Mouse (Mus musculus): ENCODE results near the gene Capn12. TPM values are rescaled to one million over a fixed set of nuclear protein-coding genes. Genes with fewer than 3 reads are reported as not detected.
A peak's percentile ranks its signal among the peaks of the same experiment; 100 is the strongest.

Gene Capn12
- 1.9 and 2.3 TPM in 2 replicates for polyA plus RNA-seq (2015; fragmentation: Nextera tagmentation; extraction: Ambion mirVana)

GRCm38 (mm10) chr7:28881199-28881598 is at the start of gene Capn12:
TSS of gene Capn12 (plus strand) at chr7:28881422.
- Histone ChIP-seq H3K4me3 (ENCODE audit: low read depth, low read length) (no peak within 1 kb of the TSS), H3K9ac (ENCODE audit: low read length) (no peak within 1 kb of the TSS), H3K36me3 (ENCODE audit: control insufficient read depth, insufficient read depth, low read length) (no peaks in the 10 kb centered on the region), H3K9me3 (ENCODE audit: control insufficient read depth, low read length) (no peaks in the 10 kb centered on the region), H3K4me1 (replicated peaks; ENCODE audit: control insufficient read depth, insufficient read depth) (no peaks in the 10 kb centered on the region), H3K4me2 (replicated peaks; ENCODE audit: low read depth) (no peak within 1 kb of the TSS), H3K27ac (replicated peaks) (peak within 1 kb of the TSS; percentile 35; the same call in 1 of the 2 replicates), H3K27me3 (ENCODE audit: control insufficient read depth, insufficient read depth, low read length) (no peaks in the 10 kb centered on the region)
- TF ChIP-seq EP300 (optimal IDR thresholded peaks at IDR 0.05) = no peak
- TF ChIP-seq CTCF (IDR thresholded peaks at IDR 0.05; ENCODE audit: low read depth) = no peak
- 0 out of 2 replicates have a peak, but pooled peaks have one; percentile 32 for ATAC-seq (ENCODE audit: low FRiP score, low TSS enrichment)
- DNase-seq (ENCODE audit: low spot score) = no peak
- WGBS = 41% methylated on average over 13 of the region's 13 CpGs

DNA sequence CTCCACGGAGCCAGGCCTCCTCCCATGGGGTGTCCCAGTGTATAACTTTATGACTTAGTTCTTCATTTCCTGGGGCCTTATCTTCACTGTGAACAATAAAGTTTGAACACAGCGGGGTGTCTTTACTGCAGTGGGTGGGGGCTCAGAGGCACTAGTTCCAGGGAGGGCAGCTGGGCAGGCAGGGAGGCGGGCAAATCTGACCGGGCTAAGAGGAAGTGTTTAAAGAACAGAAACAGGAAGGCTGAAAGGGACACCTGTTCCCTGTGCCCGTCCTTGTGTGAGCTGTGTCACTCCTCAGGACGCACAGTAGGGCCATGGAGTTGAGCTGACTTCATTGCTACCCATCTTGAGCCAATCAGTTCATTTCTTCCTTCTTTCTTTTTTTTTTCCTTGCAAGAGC is 49.1 kb upstream of the Capn12 start:
- H3K4me3 ChIP-seq (ENCODE audit: low read depth, low read length) = no peak overlapping the region
- TF ChIP-seq EP300 (optimal IDR thresholded peaks at IDR 0.05) (no peak), CTCF (IDR thresholded peaks at IDR 0.05; ENCODE audit: low read depth) (no peak)
- no peaks in the 10 kb centered on the region for H3K27me3 ChIP-seq (ENCODE audit: control insufficient read depth, insufficient read depth, low read length)
- H3K27ac ChIP-seq (replicated peaks) = peak overlapping the region; percentile 65
- DNase-seq (ENCODE audit: low spot score) (peak; percentile 71), ATAC-seq (ENCODE audit: low FRiP score, low TSS enrichment) (peak; percentile 41)
- H3K36me3 ChIP-seq (ENCODE audit: control insufficient read depth, insufficient read depth, low read length) = peaks cover 12% of the 10 kb centered on the region; the same call in 1 of the 2 replicates
- whole genome bisulfite sequencing = 44% methylated on average over 6 of the region's 6 CpGs
- no peak overlapping the region for H3K4me2 ChIP-seq (replicated peaks; ENCODE audit: low read depth)
- no peaks in the 10 kb centered on the region for H3K9me3 ChIP-seq (ENCODE audit: control insufficient read depth, low read length)
- H3K9ac ChIP-seq (ENCODE audit: low read length) = no peak overlapping the region
- H3K4me1 ChIP-seq (replicated peaks; ENCODE audit: control insufficient read depth, insufficient read depth) = no peaks in the 10 kb centered on the region

GRCm38 (mm10) chr7:28833723-28834347 is 47.4 kb upstream of the Capn12 start, which contains the start of gene Lgals4:
TSS of gene Lgals4 (plus strand) at chr7:28833854.
- TF ChIP-seq CTCF (IDR thresholded peaks at IDR 0.05; ENCODE audit: low read depth) (no peak), EP300 (optimal IDR thresholded peaks at IDR 0.05) (no peak)
- H3K9me3 ChIP-seq (ENCODE audit: control insufficient read depth, low read length) = no peaks in the 10 kb centered on the region
- peak within 1 kb of the TSS; percentile 84 for H3K27ac ChIP-seq (replicated peaks)
- H3K4me3 ChIP-seq (ENCODE audit: low read depth, low read length) = peak within 1 kb of the TSS; percentile 22
- H3K36me3 ChIP-seq (ENCODE audit: control insufficient read depth, insufficient read depth, low read length) = peaks cover 12% of the 10 kb centered on the region; the same call in 1 of the 2 replicates
- no peaks in the 10 kb centered on the region for H3K27me3 ChIP-seq (ENCODE audit: control insufficient read depth, insufficient read depth, low read length)
- ATAC-seq (ENCODE audit: low FRiP score, low TSS enrichment) = peak; percentile 84
- H3K4me2 ChIP-seq (replicated peaks; ENCODE audit: low read depth) = peak within 1 kb of the TSS; percentile 29
- DNase-seq (ENCODE audit: low spot score) = peak; percentile 82
- WGBS = 59% methylated on average over 6 of the region's 6 CpGs
- H3K4me1 ChIP-seq (replicated peaks; ENCODE audit: control insufficient read depth, insufficient read depth) = no peaks in the 10 kb centered on the region; the same call in 1 of the 2 replicates
- peak within 1 kb of the TSS; percentile 18; the same call in 1 of the 2 replicates for H3K9ac ChIP-seq (ENCODE audit: low read length)

DNA sequence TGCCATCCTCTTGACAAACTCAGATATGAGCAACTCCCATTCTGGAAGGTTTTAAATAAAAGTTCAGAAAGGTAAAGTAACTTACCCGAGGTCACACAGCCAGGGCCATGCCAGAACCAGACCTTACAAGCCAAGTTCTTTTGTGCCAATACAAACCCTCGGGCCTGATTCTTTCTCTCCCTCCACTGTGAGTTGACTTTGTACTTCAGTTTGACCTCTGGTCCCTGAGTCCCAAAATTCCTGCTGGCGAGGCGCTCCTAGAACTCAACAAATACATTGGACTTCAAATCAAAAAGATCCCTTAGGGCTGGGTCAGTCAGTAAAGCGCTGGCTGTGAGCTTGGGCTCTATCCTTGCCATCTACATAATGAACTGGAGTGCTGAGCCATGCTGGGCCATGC is 44.3 kb upstream of the Capn12 start:
- WGBS = 73% methylated on average over 5 of the region's 5 CpGs
- H3K27ac ChIP-seq (replicated peaks) = peak overlapping the region; percentile 40
- H3K9me3 ChIP-seq (ENCODE audit: control insufficient read depth, low read length) = no peaks in the 10 kb centered on the region
- no peaks in the 10 kb centered on the region for H3K27me3 ChIP-seq (ENCODE audit: control insufficient read depth, insufficient read depth, low read length)
- no peaks in the 10 kb centered on the region for H3K36me3 ChIP-seq (ENCODE audit: control insufficient read depth, insufficient read depth, low read length)
- H3K4me2 ChIP-seq (replicated peaks; ENCODE audit: low read depth) = no peak overlapping the region; the same call in 1 of the 2 replicates
- H3K4me1 ChIP-seq (replicated peaks; ENCODE audit: control insufficient read depth, insufficient read depth) = no peaks in the 10 kb centered on the region; the same call in 1 of the 2 replicates
- H3K9ac ChIP-seq (ENCODE audit: low read length) = no peak overlapping the region
- H3K4me3 ChIP-seq (ENCODE audit: low read depth, low read length) = no peak overlapping the region
- ATAC-seq (ENCODE audit: low FRiP score, low TSS enrichment) (no peak), DNase-seq (ENCODE audit: low spot score) (no peak)
- no peak for TF ChIP-seq EP300 (optimal IDR thresholded peaks at IDR 0.05)
- TF ChIP-seq CTCF (IDR thresholded peaks at IDR 0.05; ENCODE audit: low read depth) = no peak

- Histone ChIP-seq H3K4me3 (ENCODE audit: low read depth, low read length) (no peak overlapping the region), H3K9ac (ENCODE audit: low read length) (no peak overlapping the region), H3K36me3 (ENCODE audit: control insufficient read depth, insufficient read depth, low read length) (no peaks in the 10 kb centered on the region), H3K9me3 (ENCODE audit: control insufficient read depth, low read length) (no peaks in the 10 kb centered on the region), H3K27me3 (ENCODE audit: control insufficient read depth, insufficient read depth, low read length) (no peaks in the 10 kb centered on the region), H3K4me1 (replicated peaks; ENCODE audit: control insufficient read depth, insufficient read depth) (no peaks in the 10 kb centered on the region; the same call in 1 of the 2 replicates), H3K27ac (replicated peaks) (peak overlapping the region; percentile 61), H3K4me2 (replicated peaks; ENCODE audit: low read depth) (no peak overlapping the region)
- DNase-seq (ENCODE audit: low spot score) = peak; percentile 71
- WGBS = 53% methylated on average over 9 of the region's 9 CpGs
- TF ChIP-seq CTCF (IDR thresholded peaks at IDR 0.05; ENCODE audit: low read depth) (no peak), EP300 (optimal IDR thresholded peaks at IDR 0.05) (no peak)
- ATAC-seq (ENCODE audit: low FRiP score, low TSS enrichment) = peak; percentile 39
Measured at GRCm38 (mm10) chr7:28838331-28838730, 42.9 kb upstream of the Capn12 start.

- H3K27me3 ChIP-seq (ENCODE audit: control insufficient read depth, insufficient read depth, low read length) = no peaks in the 10 kb centered on the region
- 78% methylated on average over 1 of the region's 1 CpGs for WGBS
- H3K27ac ChIP-seq (replicated peaks) = no peak overlapping the region
- H3K36me3 ChIP-seq (ENCODE audit: control insufficient read depth, insufficient read depth, low read length) = no peaks in the 10 kb centered on the region
- H3K9ac ChIP-seq (ENCODE audit: low read length) = no peak overlapping the region
- H3K4me3 ChIP-seq (ENCODE audit: low read depth, low read length) = no peak overlapping the region
- no peak overlapping the region for H3K4me2 ChIP-seq (replicated peaks; ENCODE audit: low read depth)
- H3K9me3 ChIP-seq (ENCODE audit: control insufficient read depth, low read length) = no peaks in the 10 kb centered on the region
- no peak for TF ChIP-seq EP300 (optimal IDR thresholded peaks at IDR 0.05)
- TF ChIP-seq CTCF (IDR thresholded peaks at IDR 0.05; ENCODE audit: low read depth) = no peak
- peaks cover 3% of the 10 kb centered on the region; the same call in 1 of the 2 replicates for H3K4me1 ChIP-seq (replicated peaks; ENCODE audit: control insufficient read depth, insufficient read depth)
- ATAC-seq (ENCODE audit: low FRiP score, low TSS enrichment) = no peak
- DNase-seq (ENCODE audit: low spot score) = no peak
Measured at GRCm38 (mm10) chr7:28847273-28847672, 33.9 kb upstream of the Capn12 start.
